Mouse (Mus musculus) kidney, embryonic 16.5 days (tissue): ENCODE measurements at regions not wholly inside any gene's neighbourhood (a gene's known extent, or its start where the extent isn't known, plus 50 kb on each side); places are given as distances from the start of the nearest gene placed in this dataset.
"Not testable (repeated sequence)": the region's sequence is repeated elsewhere in the genome, so short reads cannot be mapped to it uniquely, and the experiment has no call there.

Experiments used
- ATAC-seq: fragments of 200-750 bp; cut with Nextera tagmentation; 2 replicates; pipeline ENCODE4 v1.8.0; 2017; ENCODE audit warnings: moderate TSS enrichment; ENCODE audit not compliant: low FRiP score, low TSS enrichment
- H3K27ac ChIP-seq: fragments of 300-500 bp; sonication (generic); 2 replicates; pipeline ENCODE4 v1.5.1; 2014; ENCODE audit warnings: low read length
- H3K27me3 ChIP-seq: fragments of 300-500 bp; sonication (generic); 2 replicates; pipeline ENCODE4 v1.6.1; 2014; ENCODE audit warnings: low read length, control low read depth, mixed read lengths; ENCODE audit not compliant: insufficient read depth
- H3K36me3 ChIP-seq: fragments of 300-500 bp; sonication (generic); 2 replicates; pipeline ENCODE4 v1.6.1; 2014; ENCODE audit warnings: low read length, control low read depth, mixed read lengths; ENCODE audit not compliant: insufficient read depth
- H3K4me1 ChIP-seq: fragments of 300-500 bp; sonication (generic); 2 replicates; pipeline ENCODE4 v1.6.1; 2014; ENCODE audit warnings: low read length, control low read depth, mixed read lengths; ENCODE audit not compliant: insufficient read depth
- H3K4me2 ChIP-seq: fragments of 300-500 bp; sonication (generic); replicated peaks from 2 replicates; pipeline ENCODE4 v1.6.1; 2014; ENCODE audit warnings: low read depth, low read length
- H3K4me3 ChIP-seq: fragments of 300-500 bp; sonication (generic); 2 replicates; pipeline ENCODE4 v1.5.1; 2014; ENCODE audit warnings: mild to moderate bottlenecking, low read length
- H3K9ac ChIP-seq: fragments of 300-500 bp; sonication (generic); replicated peaks from 2 replicates; pipeline ENCODE4 v1.6.1; 2014; ENCODE audit warnings: low read length
- H3K9me3 ChIP-seq: fragments of 300-500 bp; sonication (generic); 2 replicates; pipeline ENCODE4 v1.6.1; 2016; ENCODE audit warnings: low read length, control low read depth
- WGBS: fragments of 180-500 bp; shearing (Covaris S2); extraction: QIAGEN DNeasy Blood & Tissue Kit; methylation state at CpG from one replicate; pipeline ENCODE4 v1.1.7; 2014; 5-methylcytosine and 5-hydroxymethylcytosine counted together

DNA sequence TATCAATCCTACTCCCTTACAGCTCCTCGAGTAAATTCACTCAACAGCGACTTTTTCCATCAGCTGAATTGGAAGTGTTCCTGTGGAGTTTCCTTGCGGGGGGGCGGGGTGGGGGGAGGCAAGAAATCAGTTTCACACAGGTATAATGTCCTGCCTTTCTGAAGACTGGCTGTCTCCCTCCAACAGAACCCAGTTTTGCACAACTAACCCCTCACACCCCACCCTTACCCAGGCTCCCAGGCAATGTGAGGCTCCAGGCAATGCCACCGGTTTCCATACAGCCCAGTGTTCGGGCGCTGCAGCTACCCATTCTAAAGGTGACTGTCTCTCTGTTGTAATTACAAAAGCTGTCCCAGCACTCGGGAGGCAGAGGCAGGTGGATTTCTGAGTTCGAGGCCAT, 95.1 kb upstream of the Map3k1 start:
- Histone ChIP-seq H3K36me3 (no peaks in the 10 kb centered on the region), H3K27me3 (no peaks in the 10 kb centered on the region), H3K4me1 (peaks cover 20% of the 10 kb centered on the region), H3K4me2 (no peak overlapping the region), H3K9me3 (no peaks in the 10 kb centered on the region), H3K9ac (no peak overlapping the region), H3K27ac (no peak overlapping the region), H3K4me3 (no peak overlapping the region)
- 0 out of 2 replicates have a peak, but pooled peaks have one; percentile 63 for ATAC-seq
- WGBS, result 60% methylated on average over 9 of the region's 9 CpGs

DNA sequence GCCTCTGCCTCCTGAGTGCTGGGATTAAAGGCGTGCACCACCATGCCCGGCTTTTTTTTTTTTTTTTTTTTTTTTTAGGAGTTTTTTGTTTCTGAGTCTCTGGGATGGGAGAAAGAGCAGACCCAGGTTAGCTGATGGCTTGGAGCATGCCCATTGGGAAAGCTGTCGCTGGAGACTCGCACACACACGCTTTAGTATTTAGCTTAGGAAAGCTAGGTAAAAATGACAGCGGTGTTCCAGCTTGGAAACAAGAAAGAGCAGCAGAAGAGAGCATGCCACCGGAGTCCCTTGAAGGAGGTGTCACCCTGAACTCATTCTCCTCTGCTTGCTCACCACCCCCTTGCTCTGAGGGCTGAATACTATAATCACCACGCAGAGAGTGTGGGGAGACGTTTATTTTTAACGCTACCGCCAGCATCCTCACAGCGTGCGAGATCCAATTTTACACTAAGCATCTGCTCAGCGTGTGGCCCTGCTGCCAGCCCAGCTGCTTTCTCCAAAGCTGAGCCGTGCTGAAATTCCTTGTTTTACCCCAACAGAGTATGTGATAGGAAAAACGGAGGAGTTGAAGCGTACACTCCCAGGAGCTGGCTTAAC, 95.9 kb upstream of the Map3k1 start:
- peak; percentile 44; the same call in 1 of the 2 replicates for ATAC-seq

DNA sequence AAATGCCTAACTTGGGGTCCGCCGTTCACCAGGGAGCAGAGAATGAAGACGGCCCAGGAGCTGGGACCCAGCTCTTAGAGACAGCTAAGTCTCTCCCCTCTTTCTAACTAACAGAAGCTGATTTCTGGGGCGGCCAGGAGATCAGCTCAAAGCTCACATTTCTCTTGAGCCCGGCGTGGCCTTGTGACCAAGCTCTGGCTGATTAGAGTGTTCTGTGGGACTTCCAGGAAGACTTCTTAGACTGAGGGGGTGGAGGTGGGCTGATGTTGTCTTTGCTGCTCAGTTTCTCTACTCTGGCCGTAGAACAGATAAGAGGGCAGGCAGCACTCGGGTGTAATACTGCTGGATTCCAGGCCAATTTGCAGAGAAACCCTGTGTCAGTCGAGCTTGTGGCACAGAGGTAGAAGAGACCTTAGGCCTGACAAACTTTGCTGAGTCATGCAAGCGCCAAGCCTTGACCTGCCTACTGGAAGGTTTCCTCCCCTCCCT, 96.5 kb upstream of the Map3k1 start:
- 25% methylated on average over 10 of the region's 10 CpGs for WGBS
- ATAC-seq, result peak; percentile 50
- Histone ChIP-seq H3K27me3 (no peaks in the 10 kb centered on the region), H3K9ac (peak overlapping the region; percentile 53), H3K4me2 (0 out of 2 replicates have a peak overlapping the region, but pooled peaks have one; percentile 15), H3K9me3 (no peaks in the 10 kb centered on the region), H3K4me1 (peaks cover 20% of the 10 kb centered on the region), H3K27ac (peak overlapping the region; percentile 78), H3K36me3 (no peaks in the 10 kb centered on the region), H3K4me3 (no peak overlapping the region)

More for the DNA sequence above, 95.9 kb upstream of the Map3k1 start:
- Histone ChIP-seq H3K27ac (peak overlapping the region; percentile 78), H3K4me1 (peaks cover 20% of the 10 kb centered on the region), H3K27me3 (no peaks in the 10 kb centered on the region), H3K9ac (peak overlapping the region; percentile 53), H3K36me3 (no peaks in the 10 kb centered on the region), H3K9me3 (no peaks in the 10 kb centered on the region), H3K4me3 (no peak overlapping the region), H3K4me2 (0 out of 2 replicates have a peak overlapping the region, but pooled peaks have one; percentile 15)
- 37% methylated on average over 15 of the region's 17 CpGs for WGBS

DNA sequence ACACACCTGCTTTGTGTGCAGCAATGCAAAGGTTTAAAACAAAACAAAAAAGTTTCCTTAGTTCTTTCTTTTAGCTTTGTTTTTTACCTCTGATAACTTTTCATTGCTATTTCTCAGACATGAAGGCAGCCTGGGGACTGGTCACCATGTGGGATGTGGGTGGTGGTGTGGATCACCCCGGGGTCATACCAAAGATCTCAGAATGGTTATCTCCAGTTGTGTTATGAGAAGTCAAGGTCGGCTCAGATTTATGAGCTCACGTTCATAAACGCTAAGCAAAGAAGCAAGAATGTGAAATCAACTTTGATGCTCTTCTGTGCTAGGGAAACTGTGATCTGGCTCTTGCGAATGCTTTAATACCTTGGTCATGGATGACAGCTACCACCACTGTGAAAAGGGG, 102.3 kb upstream of the Map3k1 start:
- H3K27me3 ChIP-seq, result no peaks in the 10 kb centered on the region
- ATAC-seq, result no peak
- H3K9ac ChIP-seq, result no peak overlapping the region
- no peak overlapping the region for H3K4me3 ChIP-seq
- no peak overlapping the region for H3K4me2 ChIP-seq
- H3K9me3 ChIP-seq, result no peaks in the 10 kb centered on the region; the same call in 1 of the 2 replicates
- WGBS, result 75% methylated on average over 5 of the region's 5 CpGs
- no peaks in the 10 kb centered on the region for H3K36me3 ChIP-seq
- H3K4me1 ChIP-seq, result no peaks in the 10 kb centered on the region
- H3K27ac ChIP-seq, result no peak overlapping the region

DNA sequence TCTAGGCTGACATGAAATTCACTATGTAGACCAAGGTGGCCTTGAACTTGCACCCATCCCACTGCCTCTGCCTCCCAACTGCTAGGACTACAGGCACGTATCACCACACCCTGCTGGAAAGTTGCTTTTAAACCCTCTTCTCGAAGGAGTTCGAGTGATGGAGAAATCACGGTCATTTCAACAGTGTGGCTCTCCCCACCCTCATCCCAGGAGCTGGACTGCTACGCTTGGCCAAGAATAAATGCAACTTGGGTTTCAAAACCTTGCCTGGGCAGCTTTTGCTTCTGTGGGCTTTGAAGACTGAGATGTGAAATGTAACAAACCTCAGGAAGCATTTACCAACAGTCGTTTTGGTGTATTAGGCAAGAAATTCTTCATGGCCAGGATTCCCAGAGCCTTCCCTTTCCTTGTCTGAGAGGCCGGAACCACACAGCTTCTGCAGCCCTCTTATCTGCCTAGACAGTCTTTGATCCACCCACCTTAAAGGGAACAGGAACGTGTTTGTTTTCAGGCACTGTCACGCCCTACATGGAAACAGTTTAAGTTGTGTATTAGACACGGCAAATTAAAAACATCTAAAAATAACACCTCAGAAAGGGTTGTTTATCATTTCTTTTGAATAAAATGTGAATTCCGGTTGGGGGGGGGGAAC, 103.0 kb upstream of the Map3k1 start:
- Histone ChIP-seq H3K9me3 (no peaks in the 10 kb centered on the region; the same call in 1 of the 2 replicates), H3K4me2 (no peak overlapping the region), H3K27ac (no peak overlapping the region), H3K4me3 (no peak overlapping the region), H3K9ac (no peak overlapping the region), H3K36me3 (no peaks in the 10 kb centered on the region), H3K27me3 (no peaks in the 10 kb centered on the region), H3K4me1 (no peaks in the 10 kb centered on the region)
- no peak for ATAC-seq
- whole genome bisulfite sequencing, result 80% methylated on average over 11 of the region's 11 CpGs

DNA sequence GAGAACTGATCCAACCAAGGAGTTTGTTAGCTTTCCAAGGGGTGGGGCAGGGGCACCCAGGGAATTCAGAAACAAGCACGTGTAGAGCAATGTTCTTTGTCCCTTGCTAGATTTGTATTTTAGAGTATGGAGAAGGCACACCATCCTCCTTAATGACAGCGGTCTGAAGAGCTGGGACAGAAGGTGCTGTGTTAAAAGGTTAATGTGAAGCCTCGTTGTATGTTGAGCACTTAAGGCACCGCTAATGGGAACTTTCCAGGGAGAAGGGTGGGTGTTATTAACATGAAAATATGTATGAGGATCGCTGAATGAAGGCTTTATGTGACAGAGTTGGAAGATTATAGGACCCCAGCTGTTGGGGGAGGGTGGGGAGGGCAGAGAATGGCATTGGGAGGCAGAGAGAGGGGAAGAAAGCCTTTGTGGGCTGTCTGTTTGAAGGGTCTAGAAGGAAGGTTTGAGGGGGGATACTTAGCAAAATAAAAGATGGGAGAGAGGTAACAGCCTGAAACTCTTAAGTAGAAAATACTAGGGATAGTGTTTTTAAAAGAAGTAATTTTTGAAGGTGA, 105.6 kb upstream of the Map3k1 start:
- ATAC-seq, result no peak
- Histone ChIP-seq H3K4me1 (no peaks in the 10 kb centered on the region), H3K9me3 (no peaks in the 10 kb centered on the region; the same call in 1 of the 2 replicates), H3K4me3 (no peak overlapping the region), H3K9ac (no peak overlapping the region), H3K4me2 (no peak overlapping the region), H3K36me3 (no peaks in the 10 kb centered on the region), H3K27me3 (no peaks in the 10 kb centered on the region), H3K27ac (no peak overlapping the region)
- 59% methylated on average over 5 of the region's 5 CpGs for WGBS

DNA sequence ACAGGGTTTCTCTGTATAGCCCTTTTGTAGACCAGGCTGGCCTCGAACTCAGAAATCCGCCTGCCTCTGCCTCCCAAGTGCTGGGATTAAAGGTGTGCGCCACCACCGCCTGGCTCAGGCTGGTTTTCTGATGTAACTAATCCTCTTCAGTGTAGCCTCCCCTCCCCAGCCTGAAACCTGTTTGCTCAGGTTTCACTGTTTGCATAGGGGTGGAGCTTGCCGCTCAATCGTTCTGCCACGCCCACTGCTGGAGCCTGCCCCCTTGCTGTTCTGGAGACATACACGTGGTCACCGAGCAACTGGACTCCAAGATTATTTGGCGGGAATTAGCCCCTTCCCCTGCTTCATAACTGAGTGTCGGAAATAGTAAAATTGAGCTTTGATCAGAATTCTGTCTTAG, 110.6 kb upstream of the Map3k1 start:
- not testable (repeated sequence) for H3K27ac ChIP-seq, ATAC-seq, H3K4me3 ChIP-seq, H3K4me2 ChIP-seq, H3K9ac ChIP-seq, H3K36me3 ChIP-seq, H3K27me3 ChIP-seq, H3K4me1 ChIP-seq, H3K9me3 ChIP-seq
- 81% methylated on average over 11 of the region's 11 CpGs for WGBS

DNA sequence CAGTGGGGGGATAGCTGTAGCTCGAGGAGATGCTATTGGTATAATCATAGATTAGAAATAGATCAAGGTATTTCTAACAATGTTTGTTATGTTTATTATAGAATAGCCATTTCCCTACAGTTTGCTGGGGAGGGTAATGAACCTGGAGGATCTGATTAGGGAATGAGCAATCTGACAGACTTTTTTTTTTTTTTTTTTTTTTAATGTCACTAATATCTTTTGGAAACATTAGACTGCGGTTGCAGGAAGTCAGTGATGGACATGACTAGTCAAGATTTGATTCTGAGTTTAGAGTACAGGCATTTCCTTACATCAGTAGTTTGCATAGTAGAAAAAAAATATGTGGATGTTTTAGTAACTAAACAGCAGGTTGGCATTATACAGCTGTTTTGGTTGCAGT, 111.7 kb upstream of the Map3k1 start:
- ATAC-seq, result no peak
- WGBS, result 83% methylated on average over 2 of the region's 2 CpGs

DNA sequence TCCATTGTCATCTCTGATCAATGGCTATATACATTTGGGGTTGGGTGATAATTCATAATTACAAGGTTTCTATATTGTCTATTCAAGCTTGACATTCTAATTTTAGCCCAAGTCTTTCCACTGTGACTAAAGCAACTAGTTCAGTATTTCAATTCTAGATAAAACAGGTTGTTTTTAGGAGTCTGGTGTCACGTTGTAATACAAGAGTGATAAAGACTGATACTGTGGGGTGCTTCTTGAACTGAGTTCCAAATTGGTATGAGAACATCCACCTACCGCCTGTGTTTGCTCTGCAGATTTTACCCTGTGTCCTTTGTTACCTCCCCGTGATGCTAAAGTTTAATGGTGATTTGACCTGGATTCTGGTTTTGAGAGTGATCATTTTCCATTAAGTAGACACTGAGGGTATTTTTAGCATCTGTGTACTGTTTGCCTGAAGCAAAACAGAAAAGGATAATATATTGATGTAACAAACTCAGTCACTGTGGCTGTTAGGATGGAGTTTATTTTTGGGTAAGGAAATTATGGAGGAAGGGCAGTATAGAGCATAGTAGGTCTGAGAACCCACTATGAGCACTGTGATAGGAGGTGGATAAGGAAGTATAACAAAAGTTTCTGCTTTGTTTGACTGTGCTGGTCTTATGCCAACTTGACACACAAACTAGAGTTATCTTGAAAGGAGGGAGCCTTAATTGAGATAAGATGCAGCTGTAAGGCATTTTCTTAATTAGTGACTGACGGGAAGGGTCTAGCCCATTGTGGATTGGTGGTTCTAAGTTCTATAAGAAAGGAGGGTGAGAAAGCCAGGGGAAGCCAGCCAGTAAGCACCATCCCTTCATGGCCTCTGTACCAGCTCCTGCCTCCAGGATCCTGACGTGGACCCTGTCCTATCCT, 112.6 kb upstream of the Map3k1 start:
- Histone ChIP-seq H3K9ac (no peak overlapping the region), H3K9me3 (peaks cover 10% of the 10 kb centered on the region; the same call in 1 of the 2 replicates), H3K4me2 (no peak overlapping the region), H3K27me3 (no peaks in the 10 kb centered on the region), H3K36me3 (no peaks in the 10 kb centered on the region), H3K4me3 (no peak overlapping the region), H3K4me1 (no peaks in the 10 kb centered on the region), H3K27ac (no peak overlapping the region)
- no peak for ATAC-seq
- 94% methylated on average over 5 of the region's 5 CpGs for WGBS

More for the DNA sequence above, 111.7 kb upstream of the Map3k1 start:
- Histone ChIP-seq H3K27me3 (no peaks in the 10 kb centered on the region), H3K36me3 (no peaks in the 10 kb centered on the region), H3K4me2 (no peak overlapping the region), H3K27ac (no peak overlapping the region), H3K4me3 (no peak overlapping the region), H3K9ac (no peak overlapping the region), H3K4me1 (no peaks in the 10 kb centered on the region), H3K9me3 (peaks cover 10% of the 10 kb centered on the region; the same call in 1 of the 2 replicates)
